Mouse (Mus musculus): ENCODE data around the gene Ifitm2.

DNA sequence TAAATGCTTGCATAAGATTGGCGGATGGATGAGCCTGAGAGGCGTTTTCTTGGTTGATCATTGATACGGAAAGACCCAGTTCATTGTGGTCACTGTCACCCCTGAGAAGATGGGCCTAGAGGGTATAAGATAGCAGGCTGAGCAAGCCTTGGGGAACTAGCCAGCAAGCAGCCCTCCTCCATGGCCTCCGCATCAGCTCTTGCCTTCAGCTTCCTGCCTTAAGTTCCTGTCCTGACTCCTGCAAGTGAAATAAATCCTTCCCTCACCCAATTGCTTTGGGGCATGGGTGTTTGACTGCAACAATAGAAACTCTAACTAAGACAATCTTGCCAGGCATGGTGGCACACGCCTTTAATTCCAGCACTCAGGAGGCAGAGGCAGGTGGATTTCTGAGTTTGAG is 4.2 kb upstream of the Ifitm2 start:
- no peak for TF ChIP-seq CTCF (IDR thresholded peaks at IDR 0.05; ENCODE audit: control insufficient read depth, insufficient read depth, insufficient replicate concordance, low read depth, low read length)
- TF ChIP-seq POLR2A (IDR thresholded peaks at IDR 0.05; ENCODE audit: control insufficient read depth, low read depth, low read length), result no peak
